Mouse (Mus musculus) liver, embryonic 16.5 days (tissue): ENCODE measurements at regions not wholly inside any gene's neighbourhood (a gene's known extent, or its start where the extent isn't known, plus 50 kb on each side); places are given as distances from the start of the nearest gene placed in this dataset.
A peak's percentile ranks its signal among the peaks of the same experiment; 100 is the strongest.

Experiments
- ATAC-seq: fragments of 200-750 bp; cut with Nextera tagmentation; 2 replicates; pipeline ENCODE4 v1.8.0; 2017; ENCODE audit warnings: low read depth, mild to moderate bottlenecking, moderate number of reproducible peaks, moderate library complexity
- H3K27ac ChIP-seq: fragments of 300-500 bp; sonication (generic); 2 replicates; pipeline ENCODE4 v1.5.1; 2014; ENCODE audit warnings: mild to moderate bottlenecking, low read length
- H3K27me3 ChIP-seq: fragments of 300-500 bp; sonication (generic); 2 replicates; pipeline ENCODE4 v1.6.1; 2014; ENCODE audit warnings: low read depth, low read length, mixed read lengths; ENCODE audit not compliant: control insufficient read depth, insufficient read depth
- H3K36me3 ChIP-seq: fragments of 300-500 bp; sonication (generic); 2 replicates; pipeline ENCODE4 v1.6.1; 2014; ENCODE audit warnings: mild to moderate bottlenecking; ENCODE audit not compliant: control insufficient read depth, insufficient read depth
- H3K4me1 ChIP-seq: fragments of 300-500 bp; sonication (generic); 2 replicates; pipeline ENCODE4 v1.6.1; 2014; ENCODE audit warnings: low read depth, low read length, mixed read lengths; ENCODE audit not compliant: control insufficient read depth
- H3K4me2 ChIP-seq: fragments of 300-500 bp; sonication (generic); 2 replicates; pipeline ENCODE4 v1.6.1; 2014; ENCODE audit warnings: low read depth, low read length, mixed read lengths
- H3K4me3 ChIP-seq: fragments of 300-500 bp; sonication (generic); 2 replicates; pipeline ENCODE4 v1.5.1; 2014; ENCODE audit warnings: low read depth, mild to moderate bottlenecking, low read length
- H3K9ac ChIP-seq: fragments of 300-500 bp; sonication (generic); 2 replicates; pipeline ENCODE4 v1.6.1; 2014; ENCODE audit warnings: low read depth, low read length
- H3K9me3 ChIP-seq: fragments of 300-500 bp; sonication (generic); replicated peaks from 2 replicates; pipeline ENCODE4 v1.6.1; 2016; ENCODE audit warnings: low read length; ENCODE audit not compliant: control insufficient read depth
- WGBS: fragments of 180-500 bp; shearing (Covaris S2); extraction: QIAGEN DNeasy Blood & Tissue Kit; methylation state at CpG from one replicate; pipeline ENCODE4 v1.1.7; 2014; ENCODE audit not compliant: insufficient replicate concordance; 5-methylcytosine and 5-hydroxymethylcytosine counted together

DNA sequence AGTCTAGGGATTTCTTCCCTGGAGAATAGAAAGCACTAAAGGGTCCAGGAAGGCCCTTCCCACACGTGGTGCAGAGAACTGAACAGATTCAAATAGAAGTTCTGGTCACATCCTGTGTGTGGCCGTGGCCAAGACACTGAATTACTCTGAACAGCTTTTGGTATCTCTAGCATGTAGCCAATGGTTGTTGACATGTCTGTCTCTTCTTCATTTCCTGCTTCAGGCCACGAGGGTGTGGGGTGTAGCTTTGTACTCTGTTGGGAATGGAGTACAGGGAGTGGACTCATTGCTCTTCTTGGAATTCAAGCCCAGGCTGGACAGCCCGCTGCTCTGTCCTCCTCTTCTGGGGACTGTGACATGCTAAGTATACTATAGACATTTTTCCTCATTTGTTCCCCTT, 298.5 kb downstream of the Gm49356 start:
- no peak overlapping the region for H3K9ac ChIP-seq
- no peak overlapping the region for H3K4me3 ChIP-seq
- WGBS, result 37% methylated on average over 4 of the region's 4 CpGs
- H3K27ac ChIP-seq, result no peak overlapping the region
- no peaks in the 10 kb centered on the region for H3K4me1 ChIP-seq
- H3K27me3 ChIP-seq, result no peaks in the 10 kb centered on the region
- ATAC-seq, result no peak
- no peak overlapping the region for H3K4me2 ChIP-seq
- no peaks in the 10 kb centered on the region for H3K9me3 ChIP-seq
- no peaks in the 10 kb centered on the region for H3K36me3 ChIP-seq

- Histone ChIP-seq H3K4me1 (no peaks in the 10 kb centered on the region), H3K9ac (no peak overlapping the region), H3K27me3 (no peaks in the 10 kb centered on the region), H3K36me3 (no peaks in the 10 kb centered on the region), H3K4me3 (no peak overlapping the region), H3K27ac (no peak overlapping the region), H3K4me2 (no peak overlapping the region), H3K9me3 (no peaks in the 10 kb centered on the region)
- WGBS, result 45% methylated on average over 4 of the region's 4 CpGs
- ATAC-seq, result no peak
These were observed 299.3 kb downstream of the Gm49356 start for GRCm38 (mm10) chr15:59188371-59188770.

- 49% methylated on average over 5 of the region's 5 CpGs for WGBS
- ATAC-seq, result no peak
- H3K27me3 ChIP-seq, result no peaks in the 10 kb centered on the region
- H3K9me3 ChIP-seq, result no peaks in the 10 kb centered on the region
- no peak overlapping the region for H3K9ac ChIP-seq
- H3K4me2 ChIP-seq, result no peak overlapping the region
- H3K4me3 ChIP-seq, result no peak overlapping the region
- no peaks in the 10 kb centered on the region for H3K36me3 ChIP-seq
- no peak overlapping the region for H3K27ac ChIP-seq
- H3K4me1 ChIP-seq, result no peaks in the 10 kb centered on the region
These were observed 301.4 kb downstream of the Gm49356 start for GRCm38 (mm10) chr15:59190511-59190910.

DNA sequence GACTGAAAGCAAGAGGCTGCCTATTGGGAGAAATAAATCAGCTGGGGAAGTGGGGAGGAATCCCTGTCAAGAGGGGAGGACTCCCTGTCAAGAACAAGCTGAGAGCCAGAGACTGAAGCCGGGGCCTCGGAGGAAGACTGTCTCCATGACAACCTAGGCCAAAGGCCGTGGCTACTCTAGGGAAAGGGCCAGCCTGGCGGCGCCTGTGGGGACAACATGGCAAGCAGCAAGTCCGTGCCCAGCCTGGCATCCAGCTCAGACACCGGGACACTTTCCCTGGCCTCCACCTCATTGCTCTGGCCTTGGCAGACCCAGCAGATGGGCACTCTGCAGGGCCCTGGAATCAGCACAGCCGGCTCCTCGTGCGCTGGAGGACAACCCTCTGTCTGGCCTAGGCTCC, 305.3 kb downstream of the Gm49356 start:
- 57% methylated on average over 10 of the region's 10 CpGs for WGBS
- Histone ChIP-seq H3K4me2 (no peak overlapping the region), H3K27ac (no peak overlapping the region), H3K4me3 (no peak overlapping the region), H3K36me3 (no peaks in the 10 kb centered on the region), H3K27me3 (no peaks in the 10 kb centered on the region), H3K4me1 (peaks cover 2% of the 10 kb centered on the region), H3K9ac (no peak overlapping the region), H3K9me3 (no peaks in the 10 kb centered on the region)
- ATAC-seq, result no peak

GRCm38 (mm10) chr15:59196351-59196750, 307.3 kb downstream of the Gm49356 start:
- ATAC-seq, result no peak
- 74% methylated on average over 5 of the region's 5 CpGs for WGBS
- Histone ChIP-seq H3K36me3 (no peaks in the 10 kb centered on the region), H3K27ac (no peak overlapping the region), H3K27me3 (no peaks in the 10 kb centered on the region), H3K4me1 (peaks cover 2% of the 10 kb centered on the region), H3K4me3 (no peak overlapping the region), H3K4me2 (no peak overlapping the region), H3K9ac (no peak overlapping the region), H3K9me3 (no peaks in the 10 kb centered on the region)

DNA sequence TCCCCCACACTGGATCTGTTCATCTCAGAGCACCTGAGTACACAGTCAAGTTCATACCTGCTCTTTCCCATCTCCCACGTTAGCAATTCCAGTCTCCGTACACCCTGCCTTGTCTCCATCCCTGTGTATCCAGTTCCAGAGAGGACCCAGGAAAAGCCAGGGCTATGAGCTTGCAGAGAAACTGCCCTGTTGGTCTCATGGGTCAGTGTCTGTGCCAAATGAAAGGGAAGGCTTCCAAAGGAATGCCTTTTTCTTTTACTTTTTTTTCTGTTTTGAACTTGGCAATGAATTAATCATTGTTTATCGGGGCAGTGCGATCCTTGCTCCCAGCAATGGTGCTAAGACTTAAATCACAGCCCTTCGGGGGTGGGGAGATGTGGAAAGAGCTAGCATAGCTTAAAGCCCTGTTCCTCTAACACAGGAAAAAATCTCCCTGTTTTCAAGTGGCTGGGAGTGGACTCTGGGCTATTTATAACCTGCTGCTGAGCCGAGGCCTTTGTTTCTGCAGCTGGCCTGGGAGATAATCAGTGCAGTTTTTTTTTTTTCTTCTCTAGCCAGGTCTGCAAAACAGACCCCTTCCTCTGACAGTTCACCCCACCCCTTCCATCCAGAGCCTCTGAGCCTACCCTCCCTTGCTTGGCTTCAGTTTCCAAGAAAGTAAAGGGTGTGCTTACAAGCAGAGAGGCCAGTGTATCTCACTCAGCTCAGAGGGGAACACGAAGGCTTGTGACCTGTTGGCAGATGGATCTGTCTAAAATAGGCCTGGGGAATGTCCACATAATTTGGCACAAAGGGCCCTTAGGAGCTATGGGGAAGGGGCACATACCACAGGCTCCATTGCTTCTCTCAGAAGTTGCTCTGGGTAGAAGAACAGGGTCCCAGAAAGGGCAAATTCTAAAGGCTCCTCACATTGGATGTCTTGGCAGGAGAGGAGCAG, 308.6 kb downstream of the Gm49356 start:
- 18% methylated on average over 7 of the region's 7 CpGs for WGBS
- no peak overlapping the region for H3K4me2 ChIP-seq
- peak; percentile 65 for ATAC-seq

DNA sequence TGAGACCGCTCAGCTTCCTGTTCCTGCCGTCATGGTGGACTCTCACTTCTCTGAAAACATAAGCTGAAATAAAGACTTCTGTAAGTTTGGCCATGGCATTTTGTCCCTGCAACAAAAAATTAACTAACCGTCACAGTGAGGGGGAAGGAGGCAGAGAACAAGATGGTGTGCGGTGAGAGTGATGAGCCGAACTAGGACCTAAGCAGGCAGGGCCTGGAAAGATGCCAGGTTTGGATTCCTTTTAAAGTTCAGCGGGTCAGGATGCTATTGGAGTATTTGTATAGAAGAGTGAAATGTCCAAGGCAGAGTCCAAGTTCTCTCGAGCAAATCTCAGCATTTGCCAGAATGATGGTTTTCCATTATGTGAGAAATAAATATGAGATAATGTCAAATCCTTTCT, 312.3 kb downstream of the Gm49356 start:
- no peak for ATAC-seq
- 69% methylated on average over 7 of the region's 7 CpGs for WGBS
- H3K4me1 ChIP-seq, result peaks cover 2% of the 10 kb centered on the region
- no peak overlapping the region for H3K4me2 ChIP-seq
- H3K9me3 ChIP-seq, result no peaks in the 10 kb centered on the region
- no peaks in the 10 kb centered on the region for H3K27me3 ChIP-seq
- no peak overlapping the region for H3K4me3 ChIP-seq
- no peaks in the 10 kb centered on the region for H3K36me3 ChIP-seq
- no peak overlapping the region for H3K27ac ChIP-seq
- H3K9ac ChIP-seq, result no peak overlapping the region

More for the DNA sequence above, 308.6 kb downstream of the Gm49356 start:
- Histone ChIP-seq H3K9me3 (no peaks in the 10 kb centered on the region), H3K27ac (no peak overlapping the region), H3K27me3 (no peaks in the 10 kb centered on the region), H3K4me3 (no peak overlapping the region), H3K36me3 (no peaks in the 10 kb centered on the region), H3K4me1 (peaks cover 2% of the 10 kb centered on the region), H3K9ac (no peak overlapping the region)

DNA sequence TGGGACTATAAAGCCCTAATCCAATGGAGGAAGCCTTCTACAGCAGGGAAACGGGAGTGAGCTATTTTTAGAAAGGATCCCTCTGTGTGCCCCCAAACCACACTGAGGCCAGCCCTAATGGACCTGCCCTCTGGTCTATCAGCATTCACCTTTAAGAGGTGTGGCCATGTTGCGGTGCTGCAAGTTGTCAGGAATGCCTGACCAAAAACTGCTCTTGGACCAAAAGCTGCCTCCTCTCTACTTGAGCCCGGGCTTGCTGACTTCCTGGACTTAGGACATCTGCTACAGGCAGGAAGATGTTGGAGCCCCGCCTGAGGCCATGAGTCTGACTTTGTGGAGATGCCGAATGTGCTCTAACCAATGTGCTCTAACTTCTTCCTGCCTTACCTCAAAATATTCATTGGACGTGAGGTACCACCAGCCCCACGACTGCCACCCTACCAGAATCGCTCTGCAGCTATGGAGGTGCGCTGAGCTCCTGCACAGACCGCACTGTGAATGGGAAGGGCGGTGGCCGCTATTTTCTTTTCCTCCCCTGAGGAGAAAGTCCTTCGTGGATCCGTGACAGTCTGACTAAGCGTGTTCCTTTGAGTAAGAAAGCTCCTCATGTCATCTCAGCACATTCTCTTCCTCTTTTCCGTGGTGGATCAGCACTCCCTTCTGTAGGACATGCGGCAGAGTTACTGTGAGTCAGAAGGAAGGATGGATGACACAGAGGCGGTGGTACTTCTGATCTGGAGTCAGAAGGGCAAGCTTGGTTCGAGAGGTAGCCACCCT, 313.0 kb downstream of the Gm49356 start:
- Histone ChIP-seq H3K27me3 (no peaks in the 10 kb centered on the region), H3K4me1 (peaks cover 2% of the 10 kb centered on the region), H3K36me3 (no peaks in the 10 kb centered on the region), H3K27ac (0 out of 2 replicates have a peak overlapping the region, but pooled peaks have one; percentile 7), H3K4me3 (no peak overlapping the region), H3K9me3 (no peaks in the 10 kb centered on the region), H3K9ac (no peak overlapping the region), H3K4me2 (no peak overlapping the region)
- 0 out of 2 replicates have a peak, but pooled peaks have one; percentile 3 for ATAC-seq
- WGBS, result 54% methylated on average over 19 of the region's 19 CpGs
